Mouse (Mus musculus) kidney, adult 2 months (tissue): Measurements from ENCODE around the gene Adsl.

ENCODE experiments used
- CTCF ChIP-seq: fragments of 200-500 bp; conservative IDR thresholded peaks from 2 replicates; pipeline ENCODE4 v1.5.1; 2011; ENCODE audit warnings: low read depth, mild to moderate bottlenecking, control low read depth, low read length, moderate library complexity, mixed read lengths; ENCODE audit not compliant: insufficient read depth, insufficient read length
- POLR2A ChIP-seq: fragments of 200-500 bp; IDR thresholded peaks from one replicate; pipeline ENCODE4 v1.6.1; 2011; ENCODE audit warnings: low read depth, low read length, control low read depth

GRCm38 (mm10) chr15:80936686-80937085, 11.6 kb upstream of the Adsl start:
- no peak for TF ChIP-seq CTCF
- no peak for TF ChIP-seq POLR2A
